Mouse (Mus musculus): Measurements from ENCODE around the gene Myo18a. TPM values are rescaled to one million over a fixed set of nuclear protein-coding genes. Genes with fewer than 3 reads are reported as not detected.

Gene Myo18a
- polyA plus RNA-seq, 1 experiment from 2014 or later = 71.9 TPM

DNA sequence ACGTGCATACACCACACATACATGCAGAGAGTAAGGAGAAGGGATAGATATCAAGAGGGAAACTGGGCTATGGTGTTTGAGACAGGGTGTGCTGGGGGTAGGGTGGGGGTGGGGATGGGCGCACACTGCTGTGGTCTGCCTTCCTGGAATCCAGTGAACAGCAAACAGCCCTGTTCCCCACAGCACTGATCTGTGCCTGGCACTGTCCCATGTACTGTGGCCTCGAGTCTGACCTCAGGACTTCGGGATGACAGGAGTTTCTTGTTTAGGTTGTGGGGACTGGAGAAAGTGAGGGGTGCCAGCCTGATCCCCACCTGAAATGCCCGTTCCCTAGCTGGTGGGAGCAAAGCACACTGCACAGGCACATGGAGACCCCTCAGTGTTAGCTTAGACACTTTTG is 24.7 kb downstream of the Myo18a start, which contains the start of gene Gm10277:
Gm10277 (minus strand) TSS at position 41 of the 400 bp plus-strand sequence.
- H3K36me3 ChIP-seq = peaks cover 5% of the 10 kb centered on the region; the same call in 1 of the 2 replicates
- H3K4me1 ChIP-seq = peaks cover 71% of the 10 kb centered on the region
- H3K27me3 ChIP-seq = no peaks in the 10 kb centered on the region
- H3K27ac ChIP-seq = peak within 1 kb of the TSS; percentile 85; the same call in 1 of the 2 replicates
- 79% methylated on average over 5 of the region's 5 CpGs for whole genome bisulfite sequencing
- no peak for ATAC-seq (ENCODE audit: insufficient number of reproducible peaks, low FRiP score, low TSS enrichment, low read depth)
- no peak within 1 kb of the TSS for H3K4me3 ChIP-seq
- no peaks in the 10 kb centered on the region for H3K9me3 ChIP-seq
- no peak within 1 kb of the TSS for H3K9ac ChIP-seq
- H3K4me2 ChIP-seq = no peak within 1 kb of the TSS

DNA sequence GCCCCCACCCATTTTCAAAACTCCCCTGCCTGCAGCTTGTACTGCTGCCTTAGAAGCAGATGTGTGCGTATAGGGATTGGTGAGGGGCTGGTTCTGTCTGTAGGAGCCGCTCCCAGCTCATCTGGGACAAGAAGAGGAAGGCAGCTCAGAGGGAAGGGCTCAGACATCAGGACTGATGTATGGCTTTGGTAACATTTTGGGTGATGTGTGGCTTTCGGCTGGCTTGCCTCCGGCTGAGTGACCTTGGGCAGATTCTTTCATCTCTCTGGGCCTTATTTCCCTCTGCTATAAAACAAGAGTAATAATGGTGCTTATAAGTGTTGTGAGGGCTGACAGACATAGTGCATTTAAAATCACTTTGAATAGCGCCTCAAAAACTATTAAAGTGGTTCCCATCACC is 26.5 kb downstream of the Myo18a start:
- Histone ChIP-seq H3K4me3 (no peak overlapping the region), H3K27ac (no peak overlapping the region), H3K9me3 (no peaks in the 10 kb centered on the region), H3K9ac (no peak overlapping the region), H3K27me3 (no peaks in the 10 kb centered on the region), H3K4me2 (no peak overlapping the region), H3K36me3 (peaks cover 5% of the 10 kb centered on the region; the same call in 1 of the 2 replicates), H3K4me1 (peaks cover 61% of the 10 kb centered on the region)
- WGBS = 76% methylated on average over 5 of the region's 5 CpGs
- ATAC-seq (ENCODE audit: insufficient number of reproducible peaks, low FRiP score, low TSS enrichment, low read depth) = no peak

DNA sequence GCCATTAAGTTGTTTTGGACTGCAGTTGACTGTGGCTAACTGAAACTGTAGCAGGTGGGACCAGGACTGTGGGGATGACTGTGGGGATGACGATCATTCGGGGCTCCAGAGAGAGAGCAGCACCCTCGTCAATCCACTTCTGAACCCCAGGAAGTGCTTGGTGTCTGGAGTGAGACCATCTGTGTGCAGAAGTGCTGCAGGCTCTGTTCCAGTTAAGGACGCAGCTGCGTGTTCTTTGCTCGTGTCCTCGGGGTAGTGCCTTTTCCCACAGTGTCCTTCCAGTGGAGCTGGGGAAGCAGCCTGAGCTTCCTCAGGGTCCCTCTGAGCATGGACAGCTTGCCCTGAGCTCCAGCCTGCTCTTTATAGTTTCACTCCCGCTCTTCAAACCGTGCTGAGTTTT is 27.2 kb downstream of the Myo18a start:
- Histone ChIP-seq H3K9me3 (no peaks in the 10 kb centered on the region), H3K4me1 (peaks cover 53% of the 10 kb centered on the region), H3K27me3 (no peaks in the 10 kb centered on the region), H3K27ac (peak overlapping the region; percentile 89), H3K4me3 (no peak overlapping the region), H3K4me2 (no peak overlapping the region), H3K36me3 (peaks cover 5% of the 10 kb centered on the region; the same call in 1 of the 2 replicates), H3K9ac (no peak overlapping the region)
- 32% methylated on average over 9 of the region's 9 CpGs for WGBS
- no peak for ATAC-seq (ENCODE audit: insufficient number of reproducible peaks, low FRiP score, low TSS enrichment, low read depth)

DNA sequence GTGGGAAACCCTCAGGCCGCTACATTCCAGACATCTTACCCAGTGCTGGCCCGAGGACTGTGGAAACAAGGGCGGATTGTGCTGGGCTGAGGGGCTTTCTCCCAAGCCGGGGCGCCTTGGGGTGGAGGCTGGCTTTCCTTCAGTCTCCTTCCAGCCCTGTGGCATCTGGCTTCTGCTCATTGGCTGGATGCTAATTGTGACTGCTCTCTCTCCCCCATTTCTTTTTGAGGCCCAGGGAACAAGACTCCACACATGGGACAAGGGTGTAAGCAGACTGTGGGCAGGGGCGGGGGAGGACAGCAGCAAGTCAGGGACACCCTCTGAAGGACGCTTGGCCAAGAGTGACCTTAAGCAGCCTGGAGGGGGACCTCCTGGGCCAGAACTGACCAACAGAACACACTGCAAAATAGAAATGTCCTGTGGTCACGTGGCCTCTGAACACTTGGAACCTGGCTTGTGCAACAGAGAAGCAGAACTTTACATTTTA is 28.2 kb downstream of the Myo18a start:
- peak overlapping the region; percentile 89 for H3K27ac ChIP-seq
- H3K9me3 ChIP-seq = no peaks in the 10 kb centered on the region
- H3K9ac ChIP-seq = 0 out of 2 replicates have a peak overlapping the region, but pooled peaks have one; percentile 28
- no peaks in the 10 kb centered on the region for H3K27me3 ChIP-seq
- H3K36me3 ChIP-seq = peaks cover under 1% of the 10 kb centered on the region; the same call in 1 of the 2 replicates
- peaks cover 43% of the 10 kb centered on the region for H3K4me1 ChIP-seq
- H3K4me2 ChIP-seq = 0 out of 2 replicates have a peak overlapping the region, but pooled peaks have one; percentile 12
- 34% methylated on average over 8 of the region's 8 CpGs for WGBS
- peak; percentile 73 for ATAC-seq (ENCODE audit: insufficient number of reproducible peaks, low FRiP score, low TSS enrichment, low read depth)
- H3K4me3 ChIP-seq = no peak overlapping the region

DNA sequence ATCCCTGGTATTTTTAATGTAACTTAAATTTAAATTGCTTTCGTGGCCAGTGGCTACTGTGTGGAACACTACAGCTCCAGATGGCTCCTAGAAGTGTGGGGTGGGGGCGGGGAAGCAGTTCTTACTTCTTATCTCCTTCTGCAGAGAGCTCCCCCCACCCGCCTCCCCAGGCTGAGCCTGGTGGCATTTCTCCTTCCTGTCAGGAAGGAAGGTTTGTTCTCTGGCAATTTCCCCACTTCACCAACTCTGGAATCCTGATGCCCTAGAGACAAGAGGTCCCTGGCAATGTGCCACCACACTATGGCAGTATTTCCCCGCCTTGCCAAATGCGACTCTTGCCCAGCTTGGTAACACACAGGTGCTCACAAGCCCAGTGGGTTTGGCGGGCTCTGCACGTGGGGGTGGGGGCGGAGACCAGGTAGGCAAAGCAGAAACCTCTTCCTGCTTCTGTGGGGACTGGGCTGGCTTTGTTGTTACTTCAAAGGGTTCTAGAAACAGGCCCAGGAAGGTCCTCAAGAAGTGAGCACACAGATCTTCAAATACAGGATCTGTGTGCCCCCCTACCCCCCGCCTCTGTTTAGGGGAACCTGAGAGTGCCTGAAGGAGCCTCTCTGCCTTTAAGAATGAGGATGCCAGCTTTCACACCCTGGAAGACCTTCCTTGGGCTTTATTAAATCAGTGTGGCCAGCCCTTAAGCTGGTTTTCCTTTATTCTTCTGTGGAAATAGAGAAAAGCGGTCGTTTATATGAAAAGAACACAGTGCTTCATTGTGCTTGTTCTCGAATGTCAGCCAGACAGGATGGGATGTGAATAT is 28.9 kb downstream of the Myo18a start:
- 37% methylated on average over 12 of the region's 12 CpGs for WGBS
- no peak for ATAC-seq (ENCODE audit: insufficient number of reproducible peaks, low FRiP score, low TSS enrichment, low read depth)

DNA sequence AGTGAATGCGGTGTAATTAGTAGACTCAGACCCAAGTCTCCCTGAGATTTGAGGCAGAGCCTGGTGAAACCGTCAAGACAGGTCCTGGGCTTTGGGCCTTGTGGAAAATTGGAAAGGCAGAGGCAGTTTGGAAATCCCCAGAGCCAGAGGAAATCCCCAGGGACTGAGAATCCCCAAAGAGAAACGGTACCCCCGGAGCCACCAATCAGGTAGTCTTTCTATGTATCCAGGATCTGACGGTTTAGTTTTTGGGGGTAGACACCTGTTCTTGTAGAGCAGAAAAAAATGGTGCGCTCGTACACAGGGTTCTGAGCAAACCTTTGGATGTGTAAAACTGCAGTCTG is 29.5 kb downstream of the Myo18a start:
- H3K27me3 ChIP-seq = no peaks in the 10 kb centered on the region
- peaks cover 39% of the 10 kb centered on the region for H3K4me1 ChIP-seq
- peak overlapping the region; percentile 89 for H3K27ac ChIP-seq
- H3K9me3 ChIP-seq = no peaks in the 10 kb centered on the region
- H3K4me3 ChIP-seq = no peak overlapping the region
- 62% methylated on average over 7 of the region's 7 CpGs for whole genome bisulfite sequencing
- H3K36me3 ChIP-seq = no peaks in the 10 kb centered on the region
- H3K4me2 ChIP-seq = peak overlapping the region; percentile 70; the same call in 1 of the 2 replicates
- no peak overlapping the region for H3K9ac ChIP-seq
- ATAC-seq (ENCODE audit: insufficient number of reproducible peaks, low FRiP score, low TSS enrichment, low read depth) = no peak

More for the DNA sequence above, 28.9 kb downstream of the Myo18a start:
- H3K27ac ChIP-seq = peak overlapping the region; percentile 89
- H3K9me3 ChIP-seq = no peaks in the 10 kb centered on the region
- no peak overlapping the region for H3K4me3 ChIP-seq
- 0 out of 2 replicates have a peak overlapping the region, but pooled peaks have one; percentile 17 for H3K9ac ChIP-seq
- H3K27me3 ChIP-seq = no peaks in the 10 kb centered on the region
- peaks cover 39% of the 10 kb centered on the region for H3K4me1 ChIP-seq
- no peaks in the 10 kb centered on the region for H3K36me3 ChIP-seq
- peak overlapping the region; percentile 12; the same call in 1 of the 2 replicates for H3K4me2 ChIP-seq

DNA sequence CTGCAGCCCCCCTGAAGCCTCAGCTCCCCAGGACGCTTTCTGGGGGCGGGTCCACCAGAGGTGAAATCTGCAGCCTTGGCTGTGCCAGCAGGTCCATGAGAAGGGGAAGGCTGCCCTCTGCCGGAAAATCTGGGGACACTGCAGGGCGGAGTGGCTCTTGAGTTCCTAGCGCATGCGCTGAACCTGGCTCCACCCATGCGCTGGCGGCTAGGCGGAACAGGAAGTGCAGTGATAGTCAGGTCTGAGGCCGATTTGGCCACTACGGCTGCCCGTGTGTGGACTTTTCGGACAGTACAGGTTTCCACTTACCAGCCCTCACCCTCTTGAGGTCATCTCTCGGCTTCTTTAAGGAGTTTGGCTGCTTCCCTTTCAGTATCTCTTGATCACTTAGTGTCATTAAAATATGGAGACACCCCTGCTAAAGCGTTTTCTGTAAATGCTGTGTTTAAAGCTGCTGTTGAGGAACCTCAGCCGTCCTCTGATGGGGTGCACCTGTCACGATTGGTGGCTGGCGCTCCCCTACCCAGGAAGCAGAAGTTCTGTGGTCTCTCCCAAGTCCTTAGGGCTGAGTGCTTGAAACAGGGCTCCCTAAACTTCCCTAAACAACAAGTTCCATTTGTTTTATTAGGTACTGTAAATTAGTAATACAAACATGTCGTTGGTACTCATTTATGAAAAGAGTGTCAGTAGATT is 30.3 kb downstream of the Myo18a start:
- WGBS = 4% methylated on average over 19 of the region's 19 CpGs
- ATAC-seq (ENCODE audit: insufficient number of reproducible peaks, low FRiP score, low TSS enrichment, low read depth) = peak; percentile 84
- H3K27ac ChIP-seq = peak overlapping the region; percentile 89
- H3K27me3 ChIP-seq = no peaks in the 10 kb centered on the region
- no peaks in the 10 kb centered on the region for H3K36me3 ChIP-seq
- H3K4me2 ChIP-seq = peak overlapping the region; percentile 70
- peak overlapping the region; percentile 45 for H3K4me3 ChIP-seq
- H3K4me1 ChIP-seq = peaks cover 36% of the 10 kb centered on the region
- H3K9ac ChIP-seq = peak overlapping the region; percentile 33; the same call in 1 of the 2 replicates
- H3K9me3 ChIP-seq = no peaks in the 10 kb centered on the region

DNA sequence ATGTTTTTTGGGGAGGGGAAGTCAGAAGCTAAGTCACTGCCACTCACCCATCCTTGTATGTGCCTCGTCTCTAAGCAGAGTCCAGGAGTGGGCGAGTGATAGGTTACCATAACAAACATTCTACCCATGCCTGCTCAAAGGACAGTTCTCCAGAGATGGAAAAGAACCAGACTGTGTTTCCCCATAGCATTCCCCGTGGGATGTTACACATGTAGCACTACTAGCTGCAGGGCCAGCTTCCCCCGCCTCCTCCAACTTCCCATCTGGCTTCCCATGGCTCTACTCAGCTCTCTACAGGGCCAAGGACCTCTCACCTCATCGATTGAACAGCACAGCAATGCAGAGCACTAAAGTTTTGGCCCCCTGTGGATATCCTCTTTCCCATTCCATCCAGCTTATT is 32.2 kb downstream of the Myo18a start:
- Histone ChIP-seq H3K9ac (no peak overlapping the region), H3K4me1 (peaks cover 34% of the 10 kb centered on the region), H3K4me3 (no peak overlapping the region), H3K9me3 (no peaks in the 10 kb centered on the region), H3K27me3 (no peaks in the 10 kb centered on the region), H3K36me3 (no peaks in the 10 kb centered on the region), H3K4me2 (no peak overlapping the region), H3K27ac (no peak overlapping the region)
- WGBS = 78% methylated on average over 5 of the region's 5 CpGs
- ATAC-seq (ENCODE audit: insufficient number of reproducible peaks, low FRiP score, low TSS enrichment, low read depth) = no peak

DNA sequence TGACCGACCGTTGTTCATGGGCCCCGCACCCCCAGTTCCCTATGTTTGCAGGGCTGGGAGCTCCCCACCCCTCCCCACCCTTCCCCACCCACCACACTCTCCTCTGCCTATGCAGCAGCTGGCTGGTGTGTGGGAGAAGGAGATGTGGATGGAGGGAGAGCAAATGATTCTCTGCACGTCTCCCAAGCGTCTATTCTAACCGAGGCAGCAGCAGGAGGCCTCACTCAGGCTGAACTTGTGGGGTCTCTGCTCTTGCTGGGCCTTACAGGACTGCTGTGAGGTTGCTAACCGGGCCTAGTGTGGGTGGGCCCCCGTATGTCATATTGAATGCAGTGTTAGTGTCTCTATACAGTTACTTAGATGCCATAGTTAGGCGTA is 37.4 kb downstream of the Myo18a start:
- H3K27ac ChIP-seq = peak overlapping the region; percentile 76
- ATAC-seq (ENCODE audit: insufficient number of reproducible peaks, low FRiP score, low TSS enrichment, low read depth) = no peak

DNA sequence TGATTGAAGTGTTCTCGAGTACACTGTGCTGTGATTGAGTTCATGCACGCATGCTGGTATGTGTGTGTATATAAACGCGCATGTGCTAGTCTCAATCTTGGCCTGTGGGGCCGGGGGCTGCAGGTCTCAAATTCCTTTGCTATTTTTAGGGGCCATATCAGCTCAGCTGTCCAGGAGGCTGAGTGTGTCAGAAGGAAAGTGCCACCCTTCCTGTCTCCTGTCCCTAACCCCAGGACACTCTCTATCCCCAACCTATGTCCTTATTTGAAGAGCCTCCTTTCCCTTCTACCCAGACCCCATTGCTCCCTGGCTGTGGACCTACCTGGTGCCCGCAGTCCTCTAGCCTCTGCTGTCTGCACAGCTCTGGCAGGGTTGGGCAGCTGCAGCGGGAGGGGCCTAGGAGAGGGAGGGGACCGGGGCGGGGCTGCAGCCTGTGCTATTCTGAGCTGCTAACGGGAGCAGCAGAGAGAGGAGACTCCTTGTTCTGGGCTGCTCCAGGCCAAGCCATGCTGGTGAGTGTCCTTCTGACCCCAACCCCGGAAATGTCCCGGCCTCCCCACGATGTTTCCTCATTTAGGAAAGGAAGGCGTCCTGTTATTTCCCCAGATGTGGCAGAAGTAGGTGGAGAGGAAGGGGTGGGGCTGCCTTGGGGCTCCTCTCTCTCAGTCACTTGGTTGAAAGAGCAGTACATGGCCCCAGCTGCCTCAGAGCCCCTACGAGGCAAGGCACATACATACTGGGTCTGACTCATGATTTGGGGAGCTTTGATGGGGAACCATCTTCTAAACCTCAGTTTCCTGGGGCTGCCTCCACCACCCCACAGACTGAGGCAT is 38.0 kb downstream of the Myo18a start:
- H3K9me3 ChIP-seq = no peaks in the 10 kb centered on the region
- WGBS = 16% methylated on average over 15 of the region's 15 CpGs
- H3K4me1 ChIP-seq = peaks cover 16% of the 10 kb centered on the region
- H3K27me3 ChIP-seq = no peaks in the 10 kb centered on the region
- peak overlapping the region; percentile 76 for H3K27ac ChIP-seq
- no peak overlapping the region for H3K9ac ChIP-seq
- peak overlapping the region; percentile 38 for H3K4me2 ChIP-seq
- peak; percentile 84 for ATAC-seq (ENCODE audit: insufficient number of reproducible peaks, low FRiP score, low TSS enrichment, low read depth)
- H3K4me3 ChIP-seq = peak overlapping the region; percentile 19
- H3K36me3 ChIP-seq = no peaks in the 10 kb centered on the region

More for the DNA sequence above, 37.4 kb downstream of the Myo18a start:
- no peaks in the 10 kb centered on the region for H3K36me3 ChIP-seq
- 63% methylated on average over 9 of the region's 9 CpGs for WGBS
- no peaks in the 10 kb centered on the region for H3K27me3 ChIP-seq
- H3K9ac ChIP-seq = no peak overlapping the region
- peaks cover 16% of the 10 kb centered on the region for H3K4me1 ChIP-seq
- no peak overlapping the region for H3K4me3 ChIP-seq
- no peaks in the 10 kb centered on the region for H3K9me3 ChIP-seq
- H3K4me2 ChIP-seq = no peak overlapping the region

DNA sequence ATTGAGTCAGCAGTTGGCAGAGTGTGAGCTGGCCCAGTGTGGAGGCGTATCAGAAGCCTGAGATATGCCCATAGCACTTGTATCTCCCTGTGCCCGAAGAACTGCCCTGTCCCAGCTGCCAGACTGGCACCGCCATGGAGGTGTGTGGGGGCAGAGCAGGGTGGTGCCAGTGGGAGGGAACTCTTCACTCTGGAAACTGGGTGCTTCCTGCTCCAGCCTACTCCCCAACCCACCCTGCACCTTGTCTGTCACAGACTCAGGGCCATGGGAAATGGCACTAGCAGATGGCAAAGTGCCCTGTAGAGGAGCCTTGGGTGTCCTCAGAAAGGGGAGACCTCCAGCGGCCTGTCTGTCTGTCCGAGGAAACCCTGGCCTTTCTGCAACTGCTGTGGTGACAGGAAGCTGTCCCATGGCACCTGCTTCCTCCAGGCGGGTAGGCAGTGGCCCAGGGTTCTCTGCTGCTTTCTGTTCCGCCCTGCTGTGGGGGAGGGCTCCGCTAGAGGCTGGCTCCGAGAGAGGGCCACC is 39.4 kb downstream of the Myo18a start:
- Histone ChIP-seq H3K36me3 (no peaks in the 10 kb centered on the region), H3K4me3 (no peak overlapping the region), H3K4me2 (peak overlapping the region; percentile 3; the same call in 1 of the 2 replicates), H3K9me3 (no peaks in the 10 kb centered on the region), H3K27ac (peak overlapping the region; percentile 76), H3K9ac (no peak overlapping the region), H3K27me3 (no peaks in the 10 kb centered on the region), H3K4me1 (peaks cover 16% of the 10 kb centered on the region)
- WGBS = 67% methylated on average over 9 of the region's 9 CpGs
- ATAC-seq (ENCODE audit: insufficient number of reproducible peaks, low FRiP score, low TSS enrichment, low read depth) = no peak
